Mouse (Mus musculus): ENCODE data around the gene Pdia5. TPM values are rescaled to one million over a fixed set of nuclear protein-coding genes. Genes with fewer than 3 reads are reported as not detected.

Pdia5 gene
- total RNA-seq, 1 experiment from 2014 or later: 23.4 TPM

DNA sequence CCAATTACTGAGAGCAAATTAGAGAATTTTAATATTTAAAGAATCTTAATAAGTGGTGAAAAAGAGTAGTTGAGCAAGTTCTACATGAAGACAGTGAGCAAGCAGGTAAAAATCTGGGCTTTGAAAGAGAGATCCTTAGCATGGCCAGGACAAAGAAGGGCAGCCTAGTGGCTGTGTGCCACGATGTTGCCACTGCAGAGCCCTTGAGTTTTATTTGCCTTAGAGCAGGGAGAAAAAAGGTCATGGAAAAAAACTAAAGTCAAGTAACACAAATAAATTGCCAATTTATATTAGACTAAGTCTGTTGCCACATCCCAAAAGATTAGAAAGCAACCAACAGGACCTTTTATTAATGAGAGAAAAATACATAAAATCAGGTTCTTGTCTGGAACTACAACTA lies 133.2 kb downstream of the Pdia5 start:
- peak; percentile 45 for DNase-seq

Small RNAs within 50 kb of the gene (microRNA-seq; reads per million reads assigned to microRNA genes)
- gene Gm25548: 0 reads per million in 2 experiments

Other genes starting within 250 kb of the Pdia5 start
- gene Sec22a, start 127.0 kb downstream of the Pdia5 start, total RNA-seq (2021): 24.4 and 24.9 TPM in 2 replicates
- gene Sema5b, start 50.3 kb upstream of the Pdia5 start, total RNA-seq (2021): 3.9 and 4.3 TPM in 2 replicates